Mouse (Mus musculus) macrophage (primary cell): Measurements from ENCODE around the gene Pdzrn4. TPM values are rescaled to one million over a fixed set of nuclear protein-coding genes. Genes with fewer than 3 reads are reported as not detected.
"Not testable (repeated sequence)": the region's sequence is repeated elsewhere in the genome, so short reads cannot be mapped to it uniquely, and the experiment has no call there.

ENCODE experiments used
- H3K27ac ChIP-seq: fragments of 350-480 bp; formaldehyde crosslinking; 2 replicates; pipeline ENCODE4 v1.9.0; 2021
- H3K36me3 ChIP-seq: fragments of 350-480 bp; formaldehyde crosslinking; 2 replicates; pipeline ENCODE4 v1.9.0; 2021; ENCODE audit errors: inconsistent target
- H3K4me3 ChIP-seq: fragments of 350-480 bp; formaldehyde crosslinking; 2 replicates; pipeline ENCODE4 v1.9.0; 2021; ENCODE audit errors: inconsistent target
- H3K79me2 ChIP-seq: fragments of 350-480 bp; formaldehyde crosslinking; 2 replicates; pipeline ENCODE4 v1.9.0; 2021; ENCODE audit errors: inconsistent target
- WGBS: methylation state at CpG from one replicate; pipeline ENCODE4 v1.1.7; 2026; ENCODE audit warnings: inconsistent platforms; ENCODE audit not compliant: missing documents; 5-methylcytosine and 5-hydroxymethylcytosine counted together
- polyA plus RNA-seq: library from polyadenylated mRNA; stranded (reverse); fragments of 250-400 nt; gene quantifications from 3 replicates; pipeline ENCODE4 v1.2.4, GENCODE M21; 2018; ENCODE audit warnings: inconsistent platforms
- total RNA-seq, 78 experiments: library from RNA; depleted of rRNA; stranded (reverse); fragments of 250-400 nt; gene quantifications; 1 replicate in 9 of 78; 2 replicates in 24 of 78; 3 replicates in 43 of 78; 4 replicates in 2 of 78; pipeline ENCODE4 v1.2.4; 2018; ENCODE audit warnings: inconsistent platforms in 56 of 78

Pdzrn4 gene
- total RNA-seq (2018; cell fraction: chromatin; rRNA removed): not detected
- total RNA-seq (2018; cell fraction: cytosol; rRNA removed): not detected
- total RNA-seq (2018; cell fraction: nucleus; rRNA removed): not detected
- polyA plus RNA-seq: not detected in 3 replicates

DNA sequence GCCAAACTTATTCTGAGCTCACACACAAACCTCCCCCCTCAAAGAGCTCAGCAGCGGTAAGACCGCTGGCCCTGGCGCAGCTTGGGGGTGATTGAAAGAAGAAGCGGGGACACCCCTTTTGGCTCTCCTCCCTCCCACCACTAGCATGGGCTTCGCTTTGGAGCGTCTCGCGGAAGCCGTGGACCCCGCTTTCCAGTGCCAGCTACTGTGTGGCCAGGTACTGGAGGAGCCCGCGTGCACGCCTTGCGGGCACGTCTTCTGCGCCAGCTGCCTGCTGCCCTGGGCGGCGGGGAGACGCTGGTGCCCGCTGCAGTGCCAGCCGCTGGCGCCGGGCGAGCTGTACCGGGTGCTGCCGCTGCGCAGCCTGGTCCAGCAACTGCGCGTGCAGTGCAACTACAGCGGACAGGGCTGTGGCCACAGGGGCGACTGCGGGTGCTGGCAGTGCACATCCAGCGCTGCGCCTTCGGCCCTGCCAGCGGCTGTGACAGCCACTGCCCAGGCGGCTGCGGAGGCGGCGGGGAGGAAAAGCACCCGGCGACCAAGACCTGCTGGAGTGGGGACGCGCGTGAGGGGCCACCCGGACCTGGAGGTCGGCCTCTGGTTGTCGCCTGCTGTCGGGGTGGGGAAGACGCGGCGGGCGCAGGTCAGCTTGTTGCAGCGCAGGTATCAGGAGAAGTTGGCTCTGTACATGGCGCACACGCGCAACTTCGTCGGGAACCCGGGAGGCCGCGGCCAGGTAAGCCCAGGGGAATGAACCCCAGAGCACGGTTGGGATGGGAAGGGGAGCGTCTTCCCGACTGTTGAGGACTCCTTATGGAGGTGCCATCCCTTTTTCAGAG lies at the start of gene Pdzrn4:
TSS of gene Pdzrn4 (plus strand) at position 112 of the 839 bp plus-strand sequence.
- Histone ChIP-seq H3K27ac (no peak within 1 kb of the TSS), H3K36me3 (no peaks in the 10 kb centered on the region), H3K4me3 (no peak within 1 kb of the TSS), H3K79me2 (no peaks in the 10 kb centered on the region)
- WGBS: 6% methylated on average over 52 of the region's 65 CpGs

DNA sequence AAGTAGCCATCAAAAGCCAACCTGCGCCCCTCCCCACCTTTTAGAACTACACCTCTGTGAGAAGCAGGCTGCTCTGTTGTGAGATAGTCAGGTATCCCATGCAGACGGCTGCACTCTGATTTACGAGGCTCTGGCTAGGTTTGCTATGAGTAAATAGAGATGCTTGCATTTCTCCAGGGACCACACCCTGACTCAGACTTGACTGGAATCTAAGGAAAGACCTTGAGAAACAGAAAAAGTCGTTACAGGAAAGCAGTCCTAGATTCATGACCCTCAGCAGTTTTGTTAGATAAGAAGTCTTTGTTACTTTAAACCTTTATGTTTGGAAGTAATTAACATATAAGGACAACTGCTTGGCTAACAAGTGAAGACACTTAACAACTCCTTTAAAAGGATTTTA lies 49.3 kb upstream of the Pdzrn4 start:
- 70% methylated on average over 4 of the region's 4 CpGs for WGBS
- Histone ChIP-seq H3K4me3 (no peak overlapping the region), H3K79me2 (no peaks in the 10 kb centered on the region), H3K27ac (no peak overlapping the region), H3K36me3 (no peaks in the 10 kb centered on the region)

DNA sequence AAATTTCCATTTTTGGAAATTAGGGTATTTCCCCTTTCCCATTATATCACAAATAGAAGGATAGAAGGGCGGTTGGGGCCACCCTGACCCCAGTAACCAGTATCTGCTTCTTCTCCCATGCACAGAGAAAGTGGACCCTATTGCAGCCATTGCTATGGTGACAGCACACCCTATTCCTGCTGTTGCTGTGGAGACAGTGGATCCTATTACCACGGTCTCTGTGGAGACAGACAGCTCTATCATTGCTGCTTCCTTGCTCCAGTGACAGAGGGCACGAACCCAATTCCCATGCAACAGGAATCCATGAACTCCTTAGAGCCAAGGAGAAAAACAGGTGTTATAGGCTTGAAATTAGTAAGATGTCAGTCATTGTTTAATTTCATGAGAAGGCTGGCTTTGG lies 48.8 kb upstream of the Pdzrn4 start:
- 71% methylated on average over 3 of the region's 3 CpGs for WGBS
- no peak overlapping the region for H3K4me3 ChIP-seq
- H3K79me2 ChIP-seq: no peaks in the 10 kb centered on the region
- no peaks in the 10 kb centered on the region for H3K36me3 ChIP-seq
- no peak overlapping the region for H3K27ac ChIP-seq

DNA sequence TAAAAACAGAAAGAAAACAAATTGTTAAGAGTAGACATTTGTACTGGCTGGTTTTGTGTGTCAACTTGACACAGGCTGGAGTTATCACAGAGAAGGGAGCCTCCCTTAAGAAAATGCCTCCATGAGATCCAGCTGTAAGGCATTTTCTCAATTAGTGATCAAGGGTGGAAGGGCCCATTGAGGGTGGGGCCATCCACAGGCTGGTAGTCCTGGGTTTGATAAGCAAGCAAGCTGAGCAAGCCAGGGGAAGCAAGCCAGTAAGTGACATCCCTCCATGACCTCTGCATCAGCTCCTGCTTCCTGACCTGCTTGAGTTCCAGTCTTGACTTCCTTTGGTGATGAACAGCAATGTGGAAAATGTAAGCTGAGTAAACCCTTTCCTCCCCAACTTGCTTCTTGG lies 48.2 kb upstream of the Pdzrn4 start:
- H3K4me3 ChIP-seq, H3K27ac ChIP-seq: not testable (repeated sequence)

DNA sequence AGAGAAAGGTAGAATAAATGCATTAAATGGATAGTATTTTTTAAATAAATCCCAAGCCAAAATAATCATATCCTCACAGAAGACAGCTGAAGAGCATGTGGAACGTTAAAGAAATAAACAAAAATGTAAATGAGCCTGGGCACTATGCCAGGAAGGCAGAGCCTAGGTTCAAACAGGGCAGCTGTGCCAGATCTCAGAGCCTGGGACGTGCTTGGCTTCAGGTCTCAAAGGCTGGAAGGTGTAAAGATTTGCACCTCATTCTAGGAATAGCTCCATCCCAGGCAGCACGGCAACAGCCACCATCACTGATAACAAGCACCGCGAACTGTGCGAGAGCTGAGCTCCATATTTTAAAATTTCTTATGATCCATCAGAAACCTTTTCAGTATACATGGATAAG lies 32.5 kb upstream of the Pdzrn4 start:
- no peak overlapping the region for H3K27ac ChIP-seq
- no peak overlapping the region for H3K4me3 ChIP-seq
- H3K79me2 ChIP-seq: no peaks in the 10 kb centered on the region
- WGBS: 53% methylated on average over 6 of the region's 6 CpGs
- no peaks in the 10 kb centered on the region for H3K36me3 ChIP-seq

More for the DNA sequence above, 48.2 kb upstream of the Pdzrn4 start:
- not testable (repeated sequence) for H3K79me2 ChIP-seq, H3K36me3 ChIP-seq

DNA sequence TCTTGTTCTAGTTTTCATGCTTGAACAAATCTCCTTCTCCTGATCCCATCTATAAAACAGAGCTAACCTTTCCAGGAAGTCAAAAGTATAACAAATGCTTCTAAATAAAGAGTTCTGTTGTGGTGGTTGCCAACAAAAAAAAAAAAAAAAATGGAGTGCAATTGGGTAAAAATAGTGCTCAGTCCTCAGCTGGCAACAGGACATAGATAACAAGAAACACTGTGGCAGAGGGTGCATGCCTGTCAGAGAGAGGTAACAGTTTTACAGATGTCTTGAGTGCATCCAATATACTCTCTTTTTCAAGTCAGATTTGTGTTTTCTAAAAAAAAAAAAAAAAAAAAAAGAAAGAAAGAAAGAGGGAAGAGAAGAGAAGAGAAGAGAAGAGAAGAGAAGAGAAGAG lies 32.1 kb upstream of the Pdzrn4 start:
- H3K79me2 ChIP-seq: no peaks in the 10 kb centered on the region
- H3K27ac ChIP-seq: no peak overlapping the region
- no peaks in the 10 kb centered on the region for H3K36me3 ChIP-seq
- H3K4me3 ChIP-seq: no peak overlapping the region

DNA sequence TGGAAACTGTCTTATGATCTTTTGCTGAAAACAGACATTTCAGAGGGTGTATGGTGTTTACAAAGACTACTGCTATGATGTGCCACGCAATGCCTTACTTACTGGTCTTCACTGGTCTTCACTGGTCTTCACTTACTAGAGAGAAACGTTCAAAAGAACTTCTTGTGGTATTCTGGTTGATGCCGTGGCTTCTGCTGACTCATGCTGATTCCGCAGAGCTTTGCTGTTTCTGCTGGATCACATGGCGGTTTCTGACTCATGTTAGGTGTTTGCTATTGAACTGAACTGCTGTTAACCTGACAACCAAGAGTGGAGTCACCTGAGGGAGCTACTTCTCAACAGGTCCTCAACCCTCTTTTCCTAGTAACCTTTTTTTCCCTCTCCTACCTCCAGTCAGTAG lies 1.9 kb upstream of the Pdzrn4 start:
- H3K27ac ChIP-seq: no peak overlapping the region
- H3K36me3 ChIP-seq: no peaks in the 10 kb centered on the region
- WGBS: 73% methylated on average over 5 of the region's 5 CpGs
- H3K79me2 ChIP-seq: no peaks in the 10 kb centered on the region
- H3K4me3 ChIP-seq: no peak overlapping the region

DNA sequence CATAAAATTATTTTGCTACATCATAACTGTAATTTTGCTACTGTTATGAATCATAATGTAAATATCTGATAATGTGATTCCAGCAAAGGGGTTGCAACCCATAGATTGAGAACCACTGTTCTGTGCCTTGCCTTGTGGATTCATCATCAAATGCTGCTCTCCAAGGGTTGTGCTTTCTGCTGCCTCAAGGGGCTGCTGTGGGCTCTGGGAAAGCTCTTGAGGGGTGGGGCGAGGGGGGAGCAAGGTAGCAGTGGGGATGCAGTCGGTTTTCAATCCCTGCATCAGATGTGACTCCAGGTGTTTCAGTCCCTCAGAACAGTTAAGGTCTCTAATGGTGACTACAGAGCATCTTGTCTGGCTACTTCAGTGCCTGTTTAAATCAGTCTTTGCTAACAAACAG lies 2.1 kb downstream of the Pdzrn4 start:
- no peaks in the 10 kb centered on the region for H3K79me2 ChIP-seq
- no peak overlapping the region for H3K4me3 ChIP-seq
- WGBS: 69% methylated on average over 2 of the region's 2 CpGs
- H3K27ac ChIP-seq: no peak overlapping the region
- H3K36me3 ChIP-seq: no peaks in the 10 kb centered on the region

DNA sequence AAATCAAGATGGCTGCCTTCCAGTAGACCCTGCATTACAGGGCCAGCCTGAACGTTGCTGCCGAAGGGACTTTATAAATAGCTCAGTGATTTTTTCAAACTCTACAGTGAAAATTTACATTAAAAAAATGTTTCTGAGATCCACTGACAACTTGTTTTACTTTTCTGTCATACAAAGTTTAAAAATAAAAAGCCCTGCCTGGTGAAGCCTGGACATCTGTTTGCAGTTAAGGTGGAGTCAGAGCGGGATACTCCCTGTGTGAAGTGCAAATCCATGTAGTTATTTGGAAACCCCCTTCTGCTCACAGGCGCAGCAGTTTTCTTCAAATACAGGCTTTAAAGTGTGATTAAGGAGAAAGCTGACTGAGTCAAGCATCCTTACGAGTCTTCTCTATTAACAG lies 2.6 kb downstream of the Pdzrn4 start:
- 81% methylated on average over 5 of the region's 5 CpGs for WGBS
- H3K4me3 ChIP-seq: no peak overlapping the region
- H3K27ac ChIP-seq: no peak overlapping the region
- H3K36me3 ChIP-seq: no peaks in the 10 kb centered on the region
- H3K79me2 ChIP-seq: no peaks in the 10 kb centered on the region

DNA sequence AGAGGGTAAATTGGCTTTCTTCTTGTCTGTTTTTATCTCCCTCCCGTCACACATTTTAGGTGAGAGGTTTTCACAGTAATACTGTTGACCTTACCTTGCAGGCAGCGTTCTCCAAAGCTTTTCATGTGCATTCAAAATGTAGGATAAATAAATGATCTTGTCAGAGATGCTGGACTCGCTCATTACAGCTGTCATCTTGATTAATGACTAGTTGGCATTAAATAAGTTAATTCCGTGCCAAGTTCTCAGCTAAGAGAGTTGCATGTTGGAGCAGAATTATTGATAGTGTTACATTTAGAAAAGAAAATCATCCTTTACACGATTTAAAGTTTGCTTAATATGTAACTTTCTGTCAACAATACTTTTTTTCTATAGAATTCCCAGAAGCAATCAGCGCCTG lies 4.9 kb downstream of the Pdzrn4 start:
- 83% methylated on average over 6 of the region's 6 CpGs for WGBS
- H3K36me3 ChIP-seq: no peaks in the 10 kb centered on the region
- no peaks in the 10 kb centered on the region for H3K79me2 ChIP-seq
- no peak overlapping the region for H3K4me3 ChIP-seq
- no peak overlapping the region for H3K27ac ChIP-seq

DNA sequence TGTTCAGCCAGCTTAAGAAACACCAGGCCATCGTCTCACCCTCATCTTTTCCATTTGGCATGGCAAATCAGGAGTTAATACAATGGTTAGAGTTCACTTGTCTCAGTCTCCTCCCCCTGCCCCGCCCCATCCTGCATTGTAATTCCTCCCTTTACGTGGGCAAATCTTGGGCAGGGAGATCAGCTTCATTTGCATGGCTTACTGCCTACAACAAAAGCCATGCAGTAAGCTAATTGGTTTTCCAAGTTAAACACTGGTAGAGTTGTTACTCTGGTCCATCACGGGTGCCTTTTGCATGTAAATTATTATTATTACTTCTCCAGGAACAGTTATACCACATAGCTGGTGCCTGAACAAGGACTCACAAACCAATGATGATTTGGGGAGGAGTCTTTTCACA lies 18.6 kb downstream of the Pdzrn4 start:
- no peak overlapping the region for H3K27ac ChIP-seq
- no peaks in the 10 kb centered on the region for H3K79me2 ChIP-seq
- WGBS: 50% methylated on average over 4 of the region's 4 CpGs
- no peaks in the 10 kb centered on the region for H3K36me3 ChIP-seq
- H3K4me3 ChIP-seq: no peak overlapping the region

DNA sequence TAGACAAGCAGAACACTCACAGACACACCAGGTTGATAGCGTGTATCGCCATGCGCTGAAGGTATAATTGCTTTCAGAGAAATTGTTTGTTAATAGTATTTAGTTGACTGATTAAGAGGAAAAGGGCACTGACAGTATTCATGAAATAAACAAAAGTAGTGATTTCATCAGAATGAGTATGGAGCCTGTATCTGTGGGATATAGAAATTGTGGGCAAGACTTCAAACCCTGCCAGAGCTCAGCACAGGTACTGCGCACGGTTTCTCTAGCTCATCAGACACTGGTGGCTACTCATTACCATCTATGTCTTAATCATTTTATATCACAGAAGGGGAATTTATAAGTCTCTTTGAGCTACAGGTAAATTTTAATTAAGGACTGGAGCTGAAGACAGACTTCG lies 19.5 kb downstream of the Pdzrn4 start:
- 90% methylated on average over 6 of the region's 6 CpGs for WGBS
- no peaks in the 10 kb centered on the region for H3K36me3 ChIP-seq
- no peak overlapping the region for H3K4me3 ChIP-seq
- no peaks in the 10 kb centered on the region for H3K79me2 ChIP-seq
- no peak overlapping the region for H3K27ac ChIP-seq

DNA sequence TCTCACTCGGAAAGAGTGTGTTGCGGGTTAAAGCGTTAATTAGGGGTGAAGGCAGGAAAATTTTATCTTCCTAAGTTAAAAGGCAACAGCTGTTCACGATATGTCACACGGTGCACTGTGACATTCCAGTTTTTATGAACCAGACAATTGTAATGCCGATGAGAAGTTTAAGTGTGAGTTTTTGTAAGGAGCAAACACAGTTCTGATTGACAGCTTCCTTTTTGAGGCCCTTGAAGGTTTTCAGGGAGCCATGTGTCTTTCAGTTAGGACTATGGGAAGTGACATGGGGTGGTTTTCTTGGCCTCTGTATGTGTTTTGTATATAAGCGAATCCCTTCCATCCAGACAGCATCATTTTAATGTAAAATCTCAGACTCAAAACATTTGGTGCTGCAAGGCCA lies 20.0 kb downstream of the Pdzrn4 start:
- no peaks in the 10 kb centered on the region for H3K79me2 ChIP-seq
- 72% methylated on average over 7 of the region's 7 CpGs for WGBS

DNA sequence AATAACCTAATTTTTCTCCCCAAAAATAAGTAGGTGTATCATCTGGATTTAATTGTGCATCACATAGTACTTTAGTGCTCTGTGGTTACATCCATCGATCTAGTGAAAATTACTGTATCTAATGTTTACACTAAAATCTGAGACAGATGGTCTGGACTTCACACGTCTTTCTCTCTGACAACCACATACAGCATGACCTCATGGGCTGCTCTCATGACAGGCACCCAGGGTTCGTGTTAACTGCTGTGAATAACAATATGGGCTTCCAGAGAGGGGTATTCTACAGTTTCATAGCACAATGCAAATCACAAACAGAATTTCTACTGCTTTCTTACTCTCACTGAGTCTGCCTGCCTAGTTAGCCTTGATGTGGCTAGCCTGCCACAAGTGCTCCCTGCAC lies 20.4 kb downstream of the Pdzrn4 start:
- no peaks in the 10 kb centered on the region for H3K36me3 ChIP-seq
- H3K79me2 ChIP-seq: no peaks in the 10 kb centered on the region
- WGBS: 79% methylated on average over 3 of the region's 3 CpGs
- H3K4me3 ChIP-seq: no peak overlapping the region
- no peak overlapping the region for H3K27ac ChIP-seq

More for the DNA sequence above, 20.0 kb downstream of the Pdzrn4 start:
- Histone ChIP-seq H3K4me3 (no peak overlapping the region), H3K27ac (no peak overlapping the region), H3K36me3 (no peaks in the 10 kb centered on the region)

DNA sequence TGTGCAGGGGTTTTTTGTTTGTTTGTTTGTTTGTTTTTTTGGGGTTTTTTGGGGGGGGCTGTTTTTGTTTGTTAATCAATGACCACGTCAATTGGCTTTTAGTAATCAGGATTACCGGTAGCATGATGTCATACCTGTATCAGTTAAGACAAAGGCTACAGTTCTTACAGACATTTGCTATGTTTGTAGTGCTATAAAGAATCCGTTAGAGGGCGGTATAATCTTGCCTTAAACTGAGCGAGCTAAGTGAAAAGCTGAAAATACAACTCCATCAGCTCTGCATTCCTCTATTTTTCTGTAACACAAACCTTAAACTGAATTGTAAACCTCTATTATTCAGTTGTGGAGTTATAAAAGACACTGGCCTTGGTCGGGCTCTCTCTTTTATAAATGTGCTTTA lies 37.9 kb downstream of the Pdzrn4 start:
- H3K79me2 ChIP-seq: no peaks in the 10 kb centered on the region
- H3K36me3 ChIP-seq: no peaks in the 10 kb centered on the region
- no peak overlapping the region for H3K27ac ChIP-seq
- WGBS: 11% methylated on average over 6 of the region's 6 CpGs
- no peak overlapping the region for H3K4me3 ChIP-seq

DNA sequence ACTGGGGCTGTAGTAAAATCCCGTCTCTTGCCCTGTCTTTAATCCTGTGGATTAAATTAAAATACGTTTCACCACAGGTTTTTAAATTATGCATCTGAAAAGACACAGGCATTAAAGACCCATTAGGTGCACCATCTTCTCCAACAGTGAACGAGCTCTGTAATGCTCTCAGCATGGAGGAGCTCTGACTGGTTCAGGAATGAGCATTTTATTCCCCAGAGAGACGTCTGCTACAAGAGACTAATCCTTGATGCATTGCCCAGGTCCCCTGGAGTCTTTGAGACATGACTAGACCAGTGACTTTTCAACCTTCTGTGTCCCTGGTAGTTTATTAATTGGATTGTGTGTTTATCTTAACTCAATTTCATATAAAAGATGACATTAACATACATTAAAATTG lies 38.6 kb downstream of the Pdzrn4 start:
- 81% methylated on average over 4 of the region's 4 CpGs for WGBS
- no peak overlapping the region for H3K4me3 ChIP-seq
- no peak overlapping the region for H3K27ac ChIP-seq
- H3K36me3 ChIP-seq: no peaks in the 10 kb centered on the region
- no peaks in the 10 kb centered on the region for H3K79me2 ChIP-seq
